Mouse (Mus musculus): ENCODE measurements around the gene Klc4. TPM values are rescaled to one million over a fixed set of nuclear protein-coding genes. Genes with fewer than 3 reads are reported as not detected.

The Klc4 gene
- polyA plus RNA-seq, 2 experiments, result 3.4 to 5.2 TPM

DNA sequence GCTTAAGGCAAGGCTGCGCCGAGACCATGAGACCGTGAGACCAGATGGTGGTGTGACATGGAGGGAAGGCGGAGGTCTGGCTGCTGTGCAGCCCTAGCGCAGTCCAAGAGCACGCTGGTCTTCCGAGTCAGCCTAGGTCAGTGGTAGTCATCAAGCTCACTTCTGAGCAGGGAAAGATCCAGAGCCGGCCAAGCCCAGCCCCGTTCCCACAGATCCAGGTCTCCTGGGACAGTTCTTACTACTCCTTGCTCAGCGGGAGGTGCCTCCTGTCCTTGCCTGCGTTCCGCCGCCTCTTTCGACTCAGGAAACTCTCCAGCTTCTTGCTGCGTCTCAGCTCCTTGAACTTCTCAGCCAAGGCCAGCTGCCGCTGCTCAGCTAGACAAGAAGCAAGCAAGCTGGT is 21.9 kb upstream of the Klc4 start:
- WGBS (ENCODE audit: insufficient replicate concordance), result 85% methylated on average over 16 of the region's 16 CpGs
- TF ChIP-seq CTCF (IDR thresholded peaks at IDR 0.05; ENCODE audit: low read depth) (no peak), EP300 (IDR thresholded peaks at IDR 0.05; ENCODE audit: low read depth) (no peak)
- no peaks in the 10 kb centered on the region for H3K9me3 ChIP-seq (ENCODE audit: control insufficient read depth, low read length)
- ATAC-seq (ENCODE audit: insufficient read depth) (no peak), DNase-seq (ENCODE audit: low read depth in 3 of 3, low spot score in 3 of 3) (no peak)
- peaks cover 0 to 2% of the 10 kb centered on the region in 2 experiments; a peak in 1 of 4 replicates for H3K4me1 ChIP-seq (replicated peaks; ENCODE audit: control insufficient read depth in 2 of 2, insufficient read depth in 2 of 2, low read length in 1 of 2)
- no peak overlapping the region for H3K27ac ChIP-seq
- no peaks in the 10 kb centered on the region for H3K27me3 ChIP-seq (ENCODE audit: control insufficient read depth, insufficient read depth, low read length)
- H3K9ac ChIP-seq (replicated peaks), result no peak overlapping the region
- H3K4me3 ChIP-seq (ENCODE audit: insufficient read depth in 1 of 2, low read depth in 2 of 2, low read length in 2 of 2), result no peak overlapping the region
- no peak overlapping the region for H3K4me2 ChIP-seq (ENCODE audit: low read depth)
- peaks cover 13% of the 10 kb centered on the region for H3K36me3 ChIP-seq (replicated peaks; ENCODE audit: control insufficient read depth, insufficient read depth, low read depth)

DNA sequence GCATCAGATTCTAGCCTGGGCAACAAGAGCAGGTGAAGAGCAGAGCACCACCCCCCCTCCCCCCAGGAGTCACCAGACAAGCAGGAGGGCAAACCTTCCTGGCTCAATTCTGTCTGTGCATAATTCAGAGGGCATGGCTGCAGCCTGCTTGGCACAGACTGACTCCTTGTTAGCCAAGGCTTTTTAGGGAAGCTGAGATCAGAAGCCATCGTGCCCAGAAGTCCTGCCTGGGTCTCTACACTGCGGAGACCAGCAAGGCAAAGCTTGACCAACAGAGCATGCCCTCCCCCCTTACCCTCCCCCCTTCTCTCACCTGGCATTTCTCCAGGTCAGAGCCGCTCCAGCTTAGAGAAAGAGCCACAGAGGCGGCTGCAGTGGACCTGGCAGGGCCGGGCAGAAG is 16.9 kb upstream of the Klc4 start:
- H3K36me3 ChIP-seq (replicated peaks; ENCODE audit: control insufficient read depth, insufficient read depth, low read depth), result peaks cover 2% of the 10 kb centered on the region
- no peak for ATAC-seq (ENCODE audit: insufficient read depth)

DNA sequence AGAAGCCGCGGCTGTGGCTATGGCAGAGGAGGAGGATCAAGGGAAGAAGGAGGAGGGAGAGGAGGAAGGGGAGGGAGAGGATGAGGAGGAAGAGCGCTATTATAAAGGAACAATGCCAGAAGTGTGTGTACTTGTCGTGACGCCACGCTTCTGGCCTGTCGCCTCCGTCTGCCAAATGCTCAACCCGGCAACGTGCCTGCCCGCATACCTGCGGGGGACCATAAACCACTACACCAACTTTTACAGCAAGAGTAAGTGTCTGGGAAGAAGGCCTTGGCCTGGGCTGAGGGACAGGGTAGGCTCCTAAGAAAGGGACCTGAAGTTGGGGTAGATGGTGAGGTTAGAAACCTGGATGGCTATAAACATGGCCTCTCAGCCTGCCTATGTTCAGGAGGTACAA is 16.2 kb upstream of the Klc4 start:
- Histone ChIP-seq H3K27me3 (ENCODE audit: control insufficient read depth, insufficient read depth, low read length) (no peaks in the 10 kb centered on the region), H3K9me3 (ENCODE audit: control insufficient read depth, low read length) (no peaks in the 10 kb centered on the region), H3K9ac (replicated peaks) (no peak overlapping the region), H3K4me1 (replicated peaks; ENCODE audit: control insufficient read depth in 2 of 2, insufficient read depth in 2 of 2, low read length in 1 of 2) (no peaks in the 10 kb centered on the region), H3K4me2 (ENCODE audit: low read depth) (no peak overlapping the region), H3K4me3 (ENCODE audit: insufficient read depth in 1 of 2, low read depth in 2 of 2, low read length in 2 of 2) (no peak overlapping the region), H3K36me3 (replicated peaks; ENCODE audit: control insufficient read depth, insufficient read depth, low read depth) (peaks cover 2% of the 10 kb centered on the region), H3K27ac (no peak overlapping the region)
- WGBS (ENCODE audit: insufficient replicate concordance), result 82% methylated on average over 12 of the region's 12 CpGs
- ATAC-seq (ENCODE audit: insufficient read depth) (no peak), DNase-seq (ENCODE audit: low read depth in 3 of 3, low spot score in 3 of 3) (no peak)
- TF ChIP-seq CTCF (IDR thresholded peaks at IDR 0.05; ENCODE audit: low read depth), result no peak
- TF ChIP-seq EP300 (IDR thresholded peaks at IDR 0.05; ENCODE audit: low read depth), result no peak

More for the DNA sequence above, 16.9 kb upstream of the Klc4 start:
- no peak overlapping the region for H3K9ac ChIP-seq (replicated peaks)
- no peak overlapping the region for H3K27ac ChIP-seq
- 76% methylated on average over 5 of the region's 5 CpGs for WGBS (ENCODE audit: insufficient replicate concordance)
- no peaks in the 10 kb centered on the region for H3K4me1 ChIP-seq (replicated peaks; ENCODE audit: control insufficient read depth in 2 of 2, insufficient read depth in 2 of 2, low read length in 1 of 2)
- no peaks in the 10 kb centered on the region for H3K27me3 ChIP-seq (ENCODE audit: control insufficient read depth, insufficient read depth, low read length)
- TF ChIP-seq EP300 (IDR thresholded peaks at IDR 0.05; ENCODE audit: low read depth) (no peak), CTCF (IDR thresholded peaks at IDR 0.05; ENCODE audit: low read depth) (no peak)
- no peaks in the 10 kb centered on the region for H3K9me3 ChIP-seq (ENCODE audit: control insufficient read depth, low read length)
- H3K4me2 ChIP-seq (ENCODE audit: low read depth), result no peak overlapping the region
- H3K4me3 ChIP-seq (ENCODE audit: insufficient read depth in 1 of 2, low read depth in 2 of 2, low read length in 2 of 2), result no peak overlapping the region
- no peak for DNase-seq (ENCODE audit: low read depth in 3 of 3, low spot score in 3 of 3)

DNA sequence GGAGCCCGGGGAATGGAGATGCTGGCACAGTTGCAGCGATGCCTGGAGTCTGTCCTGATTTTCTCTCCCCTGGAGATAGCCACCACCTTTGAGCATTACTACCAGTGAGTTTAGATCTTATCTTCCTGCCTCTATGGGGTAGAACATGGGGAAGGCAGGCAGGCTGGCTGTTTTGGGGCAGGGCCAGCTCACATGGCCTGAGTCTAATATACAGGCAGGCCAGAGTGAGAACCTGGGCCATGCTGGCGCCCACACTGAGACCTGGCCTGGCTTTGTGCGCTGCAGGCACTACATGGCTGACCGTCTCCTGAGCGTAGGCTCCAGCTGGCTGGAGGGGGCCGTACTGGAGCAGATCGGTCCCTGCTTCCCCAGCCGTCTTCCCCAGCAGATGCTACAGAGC is 15.5 kb upstream of the Klc4 start:
- Histone ChIP-seq H3K4me3 (ENCODE audit: insufficient read depth in 1 of 2, low read depth in 2 of 2, low read length in 2 of 2) (no peak overlapping the region), H3K27me3 (ENCODE audit: control insufficient read depth, insufficient read depth, low read length) (no peaks in the 10 kb centered on the region), H3K27ac (no peak overlapping the region), H3K4me2 (ENCODE audit: low read depth) (no peak overlapping the region), H3K4me1 (replicated peaks; ENCODE audit: control insufficient read depth in 2 of 2, insufficient read depth in 2 of 2, low read length in 1 of 2) (no peaks in the 10 kb centered on the region), H3K9ac (replicated peaks) (no peak overlapping the region), H3K36me3 (replicated peaks; ENCODE audit: control insufficient read depth, insufficient read depth, low read depth) (peaks cover 2% of the 10 kb centered on the region), H3K9me3 (ENCODE audit: control insufficient read depth, low read length) (no peaks in the 10 kb centered on the region)
- ATAC-seq (ENCODE audit: insufficient read depth), result no peak
- no peak for TF ChIP-seq CTCF (IDR thresholded peaks at IDR 0.05; ENCODE audit: low read depth)
- no peak for TF ChIP-seq EP300 (IDR thresholded peaks at IDR 0.05; ENCODE audit: low read depth)
- DNase-seq (ENCODE audit: low read depth in 3 of 3, low spot score in 3 of 3), result no peak
- WGBS (ENCODE audit: insufficient replicate concordance), result 85% methylated on average over 9 of the region's 9 CpGs

DNA sequence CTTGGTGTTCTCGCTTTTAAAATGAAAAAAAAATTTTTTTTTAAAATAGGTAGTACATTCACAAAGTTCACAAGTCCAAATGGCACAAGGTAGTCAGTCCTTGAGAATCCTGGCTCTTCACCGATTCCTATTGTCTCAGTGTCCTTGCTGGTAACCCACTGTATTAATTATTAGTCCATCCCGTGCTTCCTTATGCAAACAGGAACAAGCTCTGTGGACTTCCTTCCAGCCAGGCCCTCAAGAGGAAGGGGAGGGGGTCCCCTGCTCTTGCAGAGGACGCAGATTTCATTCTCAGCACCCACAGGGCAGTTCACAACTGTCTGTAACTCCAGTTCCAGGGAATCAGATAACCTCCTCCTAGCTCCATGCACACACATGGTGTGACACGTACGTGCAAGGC is 10.2 kb upstream of the Klc4 start:
- no peak for ATAC-seq (ENCODE audit: insufficient read depth)
- WGBS (ENCODE audit: insufficient replicate concordance), result 69% methylated on average over 6 of the region's 6 CpGs
- H3K9ac ChIP-seq (replicated peaks), result no peak overlapping the region
- H3K9me3 ChIP-seq (ENCODE audit: control insufficient read depth, low read length), result no peaks in the 10 kb centered on the region
- peaks cover 7 to 9% of the 10 kb centered on the region in 2 experiments for H3K4me1 ChIP-seq (replicated peaks; ENCODE audit: control insufficient read depth in 2 of 2, insufficient read depth in 2 of 2, low read length in 1 of 2)
- DNase-seq (ENCODE audit: low read depth in 3 of 3, low spot score in 3 of 3), result no peak
- no peak overlapping the region for H3K4me2 ChIP-seq (ENCODE audit: low read depth)
- H3K27me3 ChIP-seq (ENCODE audit: control insufficient read depth, insufficient read depth, low read length), result no peaks in the 10 kb centered on the region
- no peak overlapping the region for H3K27ac ChIP-seq
- H3K4me3 ChIP-seq (ENCODE audit: insufficient read depth in 1 of 2, low read depth in 2 of 2, low read length in 2 of 2), result no peak overlapping the region
- no peak for TF ChIP-seq CTCF (IDR thresholded peaks at IDR 0.05; ENCODE audit: low read depth)
- no peak for TF ChIP-seq EP300 (IDR thresholded peaks at IDR 0.05; ENCODE audit: low read depth)
- no peaks in the 10 kb centered on the region; the same call in 1 of the 2 replicates for H3K36me3 ChIP-seq (replicated peaks; ENCODE audit: control insufficient read depth, insufficient read depth, low read depth)
